Mouse (Mus musculus) hindbrain, embryonic 10.5 days (tissue): ENCODE data around the gene Gpr55. TPM values are rescaled to one million over a fixed set of nuclear protein-coding genes. Genes with fewer than 3 reads are reported as not detected.

ENCODE experiments used
- DNase-seq: peaks from one replicate; pipeline ENCODE4 v3.0.0-alpha.2; 2017; ENCODE audit warnings: low spot score
- H3K27ac ChIP-seq: fragments of 300-500 bp; sonication (generic); 2 replicates; pipeline ENCODE4 v1.5.1; 2016; ENCODE audit warnings: mild to moderate bottlenecking, moderate library complexity
- H3K27me3 ChIP-seq: fragments of 300-500 bp; sonication (generic); 2 replicates; pipeline ENCODE4 v1.6.1; 2016; ENCODE audit warnings: mild to moderate bottlenecking; ENCODE audit not compliant: poor library complexity, insufficient read depth, severe bottlenecking
- H3K36me3 ChIP-seq: fragments of 300-500 bp; sonication (generic); 2 replicates; pipeline ENCODE4 v1.6.1; 2016; ENCODE audit warnings: mild to moderate bottlenecking, moderate library complexity
- H3K4me1 ChIP-seq: fragments of 300-500 bp; sonication (generic); replicated peaks from 2 replicates; pipeline ENCODE4 v1.6.1; 2016; ENCODE audit warnings: mild to moderate bottlenecking
- H3K4me3 ChIP-seq: fragments of 300-500 bp; sonication (generic); 2 replicates; pipeline ENCODE4 v1.5.1; 2016; ENCODE audit warnings: mild to moderate bottlenecking, moderate library complexity
- H3K9me3 ChIP-seq: fragments of 300-500 bp; sonication (generic); 2 replicates; pipeline ENCODE4 v1.6.1; 2016; ENCODE audit warnings: mild to moderate bottlenecking, moderate library complexity
- WGBS: fragments of 180-500 bp; shearing (Covaris S2); methylation state at CpG from one replicate; pipeline ENCODE4 v1.1.7; 2016; 5-methylcytosine and 5-hydroxymethylcytosine counted together
- polyA plus RNA-seq: library from polyadenylated mRNA; unstranded; fragments of >200 nt; fragmentation: Nextera tagmentation; extraction: Ambion mirVana; gene quantifications from 2 replicates; pipeline ENCODE4 v1.2.1, GENCODE M21; 2016

Gpr55 gene
- polyA plus RNA-seq, 1 experiment from 2014 or later, result not detected

DNA sequence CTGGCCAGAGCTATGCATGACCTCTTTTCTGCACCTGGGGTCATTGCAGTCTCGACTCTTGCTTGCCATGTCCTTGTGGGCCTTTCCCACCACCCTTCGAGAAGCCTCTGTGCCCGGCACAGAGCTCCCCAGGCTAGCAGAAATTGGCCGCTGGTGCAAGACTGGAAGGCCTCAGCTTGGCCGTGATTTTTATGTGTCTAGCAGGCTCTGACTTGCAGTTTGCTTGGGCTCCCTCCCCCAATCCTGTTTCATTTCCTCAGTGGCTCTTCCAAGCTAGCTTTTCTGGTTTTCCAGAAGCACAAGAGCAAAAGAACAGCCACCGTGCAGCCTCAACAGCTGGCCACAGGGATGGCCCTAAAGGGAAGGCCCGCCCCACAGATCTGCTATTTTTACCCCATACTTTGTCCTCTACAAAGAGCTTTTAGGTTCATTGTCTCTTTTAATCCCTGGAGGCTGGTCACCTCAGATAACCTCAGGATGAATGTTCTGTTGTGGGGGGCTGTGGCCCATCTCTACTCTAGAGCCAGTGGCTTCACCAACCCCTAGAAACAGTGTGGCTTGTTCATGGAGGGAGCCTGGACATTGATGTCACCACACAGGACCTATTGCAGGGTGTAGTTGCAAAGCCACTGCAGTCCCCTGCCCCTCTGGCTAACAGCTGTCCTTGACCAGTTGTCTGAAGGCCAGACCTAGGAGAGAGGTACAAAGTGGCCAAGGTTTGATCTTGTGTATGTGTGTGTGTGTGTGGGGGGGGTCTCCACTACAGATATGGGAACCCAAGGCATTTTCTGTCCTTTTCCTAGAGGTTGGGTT, 60.1 kb downstream of the Gpr55 start:
- no peak overlapping the region for H3K4me3 ChIP-seq
- H3K27me3 ChIP-seq, result no peaks in the 10 kb centered on the region
- DNase-seq, result no peak
- WGBS, result 80% methylated on average over 7 of the region's 7 CpGs
- peak overlapping the region; percentile 53; the same call in 1 of the 2 replicates for H3K27ac ChIP-seq
- H3K36me3 ChIP-seq, result peaks cover 40% of the 10 kb centered on the region
- H3K9me3 ChIP-seq, result no peaks in the 10 kb centered on the region
- peaks cover 66% of the 10 kb centered on the region for H3K4me1 ChIP-seq

DNA sequence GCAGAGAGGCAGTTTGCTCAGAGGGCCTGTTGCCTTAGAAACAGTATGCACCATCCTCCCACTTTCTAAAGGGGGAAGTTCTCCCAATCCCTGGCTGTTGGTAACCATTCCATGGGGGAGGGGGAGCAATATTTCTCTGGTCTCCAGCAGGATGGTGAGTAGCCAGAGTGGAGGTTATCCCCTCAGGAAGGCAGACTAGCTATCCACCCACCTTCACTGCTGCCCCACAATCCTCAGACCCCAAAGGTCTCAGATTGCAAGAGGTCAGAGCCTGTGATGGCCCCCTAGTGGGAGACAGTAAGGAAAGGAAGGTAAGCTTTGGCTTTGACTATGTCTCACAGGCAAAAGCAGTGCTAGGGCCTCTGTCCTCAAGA, 61.4 kb downstream of the Gpr55 start:
- DNase-seq, result no peak
- no peaks in the 10 kb centered on the region for H3K9me3 ChIP-seq
- peak overlapping the region; percentile 70 for H3K27ac ChIP-seq
- H3K4me3 ChIP-seq, result no peak overlapping the region
- H3K4me1 ChIP-seq, result peaks cover 73% of the 10 kb centered on the region
- H3K36me3 ChIP-seq, result peaks cover 27% of the 10 kb centered on the region
- no peaks in the 10 kb centered on the region for H3K27me3 ChIP-seq

GRCm38 (mm10) chr1:85898761-85899387, 61.9 kb downstream of the Gpr55 start:
- DNase-seq, result no peak
- peaks cover 77% of the 10 kb centered on the region for H3K4me1 ChIP-seq
- H3K9me3 ChIP-seq, result no peaks in the 10 kb centered on the region
- peak overlapping the region; percentile 70 for H3K27ac ChIP-seq
- 27% methylated on average over 12 of the region's 12 CpGs for WGBS
- H3K27me3 ChIP-seq, result no peaks in the 10 kb centered on the region
- H3K4me3 ChIP-seq, result no peak overlapping the region
- H3K36me3 ChIP-seq, result peaks cover 22% of the 10 kb centered on the region

- Histone ChIP-seq H3K4me3 (no peak overlapping the region; the same call in 1 of the 2 replicates), H3K27me3 (no peaks in the 10 kb centered on the region), H3K4me1 (peaks cover 80% of the 10 kb centered on the region), H3K27ac (peak overlapping the region; percentile 70), H3K36me3 (peaks cover 14% of the 10 kb centered on the region), H3K9me3 (no peaks in the 10 kb centered on the region)
- DNase-seq, result no peak
- WGBS, result 46% methylated on average over 8 of the region's 8 CpGs
Observed at GRCm38 (mm10) chr1:85897901-85898760, 62.7 kb downstream of the Gpr55 start.

GRCm38 (mm10) chr1:85896781-85897700, 63.8 kb downstream of the Gpr55 start:
- Histone ChIP-seq H3K36me3 (peaks cover 8% of the 10 kb centered on the region; the same call in 1 of the 2 replicates), H3K4me1 (peaks cover 77% of the 10 kb centered on the region), H3K9me3 (no peaks in the 10 kb centered on the region), H3K4me3 (peak overlapping the region; percentile 88; the same call in 1 of the 2 replicates), H3K27ac (peak overlapping the region; percentile 70), H3K27me3 (no peaks in the 10 kb centered on the region)
- WGBS, result 74% methylated on average over 12 of the region's 12 CpGs
- DNase-seq, result no peak

DNA sequence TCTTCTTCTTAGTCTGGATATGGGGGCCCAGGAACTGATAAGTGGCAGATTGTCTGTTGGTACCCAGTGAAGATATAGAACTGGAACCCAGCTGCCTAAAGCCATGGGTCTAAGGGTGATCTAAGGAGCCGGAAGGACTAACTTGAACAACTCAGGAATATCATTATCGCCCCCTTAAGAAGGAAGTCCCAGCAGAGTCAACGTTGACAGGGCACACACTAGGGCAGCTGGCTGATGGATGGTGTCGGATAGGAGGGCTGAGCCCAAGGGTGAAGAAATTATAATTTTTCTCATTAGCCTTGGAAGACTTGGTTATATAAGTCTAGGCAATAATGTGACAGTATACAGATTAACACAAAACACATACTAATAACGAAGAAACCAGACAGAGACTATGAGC, 64.7 kb downstream of the Gpr55 start:
- WGBS, result 83% methylated on average over 5 of the region's 5 CpGs
- Histone ChIP-seq H3K36me3 (peaks cover 8% of the 10 kb centered on the region; the same call in 1 of the 2 replicates), H3K4me3 (peak overlapping the region; percentile 88), H3K4me1 (peaks cover 68% of the 10 kb centered on the region), H3K27me3 (no peaks in the 10 kb centered on the region), H3K27ac (peak overlapping the region; percentile 95), H3K9me3 (no peaks in the 10 kb centered on the region)
- DNase-seq, result no peak

GRCm38 (mm10) chr1:85895391-85895837, 65.4 kb downstream of the Gpr55 start:
- Histone ChIP-seq H3K27me3 (no peaks in the 10 kb centered on the region), H3K27ac (peak overlapping the region; percentile 95), H3K9me3 (no peaks in the 10 kb centered on the region), H3K4me3 (peak overlapping the region; percentile 88), H3K4me1 (peaks cover 61% of the 10 kb centered on the region), H3K36me3 (0 out of 2 replicates have a peak, but pooled peaks cover 1% of the 10 kb centered on the region)
- DNase-seq, result peak; percentile 73
- WGBS, result 3% methylated on average over 15 of the region's 15 CpGs

GRCm38 (mm10) chr1:85894748-85895360, 66.0 kb downstream of the Gpr55 start:
- H3K27me3 ChIP-seq, result no peaks in the 10 kb centered on the region
- WGBS, result under 1% methylated on average over 30 of the region's 30 CpGs
- no peaks in the 10 kb centered on the region for H3K36me3 ChIP-seq
- peaks cover 55% of the 10 kb centered on the region for H3K4me1 ChIP-seq
- H3K27ac ChIP-seq, result peak overlapping the region; percentile 95
- H3K4me3 ChIP-seq, result peak overlapping the region; percentile 88
- DNase-seq, result peak; percentile 81
- H3K9me3 ChIP-seq, result no peaks in the 10 kb centered on the region

DNA sequence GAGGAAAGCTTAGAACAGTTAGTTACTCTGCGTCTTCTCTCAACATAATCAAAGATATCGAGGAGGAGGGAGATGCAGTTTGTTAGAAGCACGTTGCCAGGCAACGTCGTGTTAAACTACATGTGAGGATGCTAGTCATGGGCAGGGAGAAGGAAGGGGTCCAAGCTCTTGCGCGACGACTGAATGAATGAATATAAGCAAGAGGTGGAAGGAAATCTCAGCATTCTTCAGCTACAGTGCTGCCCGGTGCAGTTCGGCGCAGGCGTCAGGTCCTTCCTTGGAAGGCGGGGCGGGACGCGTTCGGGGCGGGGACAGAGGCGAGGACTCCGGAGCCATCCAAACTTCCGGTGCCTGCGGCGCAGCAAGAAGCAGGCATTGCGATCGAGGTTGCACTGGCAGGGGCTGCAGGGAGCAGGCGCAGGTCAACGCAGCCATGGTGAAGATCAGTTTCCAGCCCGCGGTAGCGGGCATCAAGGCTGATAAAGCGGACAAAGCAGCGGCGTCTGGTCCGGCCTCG, 66.5 kb downstream of the Gpr55 start, which contains the start of gene Itm2c:
Itm2c (plus strand) TSS at position 51 of the 517 bp plus-strand sequence.
- H3K9me3 ChIP-seq, result no peaks in the 10 kb centered on the region
- peak within 1 kb of the TSS; percentile 88 for H3K4me3 ChIP-seq
- peak within 1 kb of the TSS; percentile 95 for H3K27ac ChIP-seq
- H3K27me3 ChIP-seq, result no peaks in the 10 kb centered on the region
- peak; percentile 91 for DNase-seq
- no peaks in the 10 kb centered on the region for H3K36me3 ChIP-seq
- peaks cover 49% of the 10 kb centered on the region for H3K4me1 ChIP-seq
- WGBS, result 1% methylated on average over 35 of the region's 35 CpGs
